Mouse (Mus musculus): ENCODE measurements around the gene Mindy4.

- TF ChIP-seq POLR2A (IDR thresholded peaks at IDR 0.05; ENCODE audit: extremely low read depth, insufficient read depth, low read length): no peak
- no peak for TF ChIP-seq CTCF (IDR thresholded peaks at IDR 0.05; ENCODE audit: extremely low read depth, insufficient read depth, low read length)
Observed at GRCm38 (mm10) chr6:55335989-55336514, 132.9 kb downstream of the Mindy4 start, which contains the start of gene Aqp1.
